Mouse (Mus musculus) urinary bladder, postnatal 25 days (tissue): Measurements from ENCODE around the gene Hmgxb4.

Source experiments
- DNase-seq: peaks from one replicate; pipeline ENCODE4 v3.0.0; 2022; ENCODE audit warnings: low spot score

The Hmgxb4 gene

GRCm38 (mm10) chr8:75071627-75072346 is 78.6 kb downstream of the Hmgxb4 start:
- DNase-seq = peak; percentile 74

- DNase-seq = no peak
These were observed 81.7 kb downstream of the Hmgxb4 start for GRCm38 (mm10) chr8:75074876-75075275.

- no peak for DNase-seq
These were observed 85.1 kb downstream of the Hmgxb4 start for GRCm38 (mm10) chr8:75078215-75078614.

GRCm38 (mm10) chr8:75078851-75079250 is 85.7 kb downstream of the Hmgxb4 start:
- DNase-seq = no peak
